Mouse (Mus musculus): ENCODE measurements around the gene Zmat1.
A peak's percentile ranks its signal among the peaks of the same experiment; 100 is the strongest.

The Zmat1 gene

DNA sequence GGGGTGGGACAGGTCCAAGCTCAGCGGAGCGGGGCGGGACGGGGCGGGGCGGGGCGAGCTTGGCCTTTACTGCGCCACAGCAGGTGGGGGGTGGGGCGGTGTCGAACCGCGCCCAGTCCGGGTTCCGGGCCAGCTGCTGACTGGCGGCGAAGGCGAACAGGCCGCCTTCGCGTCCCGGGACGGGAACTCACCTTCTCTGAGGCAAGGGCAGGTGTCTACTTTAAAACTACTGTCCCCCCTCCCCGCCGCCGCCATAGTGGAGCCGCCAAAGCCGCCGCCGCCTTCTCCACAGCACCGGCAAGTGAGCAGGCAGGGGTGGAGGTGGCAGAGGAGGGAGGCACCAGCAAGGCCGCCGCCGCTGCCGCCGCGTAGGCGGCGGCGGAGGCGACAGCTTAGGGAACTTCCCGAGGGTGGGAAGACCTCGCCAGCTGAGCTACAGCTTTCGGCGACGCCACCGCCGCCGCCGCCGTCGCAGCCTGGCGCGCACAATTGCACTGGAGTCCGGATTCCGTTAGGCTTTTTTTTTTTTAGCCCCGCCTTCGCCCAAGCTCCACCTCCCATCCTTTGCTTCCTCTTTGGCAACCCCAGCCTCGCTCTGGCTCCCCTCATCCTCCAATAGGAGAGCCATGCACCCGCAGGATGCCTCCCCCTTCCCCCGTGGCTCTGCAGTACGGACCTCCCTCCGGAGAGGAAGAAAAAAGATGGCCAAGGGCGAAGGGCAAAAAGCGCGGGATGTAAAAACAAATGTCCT, at the start of gene Zmat1:
TSS of gene Zmat1 (minus strand) at position 490 of the 751 bp plus-strand sequence.
- peak; percentile 85 to 90 for DNase-seq (ENCODE audit: low spot score in 2 of 2)

GRCm38 (mm10) chrX:135053939-135054338, 44.9 kb upstream of the Zmat1 start:
- DNase-seq (ENCODE audit: low spot score in 2 of 2) = peak in 1 of 2 experiments; percentile 4

DNA sequence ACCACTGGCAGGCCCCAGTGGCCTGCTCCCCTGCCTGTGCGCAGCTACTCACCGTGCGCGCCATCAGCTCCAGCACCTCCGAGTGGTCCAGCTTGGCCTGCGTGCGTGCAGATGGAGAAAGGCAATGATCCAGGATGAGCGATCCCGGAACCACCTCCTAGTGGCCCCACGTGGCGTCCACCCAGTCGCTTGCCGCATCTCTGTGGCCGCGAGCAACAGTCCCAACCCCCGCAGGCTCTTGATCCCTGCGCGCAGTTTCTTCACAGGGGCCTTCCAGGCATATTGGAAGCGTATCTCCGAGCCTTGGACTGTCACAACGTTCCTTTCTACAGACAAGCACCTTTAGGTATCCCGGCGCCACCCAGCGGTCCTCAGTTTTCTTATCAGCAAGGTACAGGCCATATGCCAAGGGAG, 27.0 kb upstream of the Zmat1 start:
- DNase-seq (ENCODE audit: low spot score in 2 of 2) = no peak

DNA sequence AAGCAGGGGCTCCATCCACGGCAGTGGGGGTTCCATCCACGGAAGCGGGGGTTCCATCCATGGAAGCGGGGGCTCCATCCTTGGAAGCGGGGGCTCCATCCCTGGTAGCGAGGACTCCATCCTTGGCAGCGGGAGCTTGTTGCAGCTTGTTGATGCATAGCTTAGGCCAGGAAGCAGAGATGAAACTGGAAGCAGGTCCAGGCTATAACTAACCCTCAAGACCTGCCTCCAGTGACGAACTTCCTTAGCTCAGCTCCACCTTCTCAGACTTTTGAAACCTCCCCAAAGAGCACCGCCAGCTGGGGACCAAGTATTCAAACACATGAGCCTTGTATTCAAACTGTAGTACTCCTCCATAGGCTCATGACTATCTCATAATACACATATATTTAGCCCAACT, 16.1 kb upstream of the Zmat1 start:
- no peak for DNase-seq (ENCODE audit: low spot score in 2 of 2)

GRCm38 (mm10) chrX:135011381-135011780, 2.4 kb upstream of the Zmat1 start:
- no peak for DNase-seq (ENCODE audit: low spot score in 2 of 2)

GRCm38 (mm10) chrX:135009471-135009815, 434 bp upstream of the Zmat1 start:
- no peak for DNase-seq (ENCODE audit: low spot score in 2 of 2)

DNA sequence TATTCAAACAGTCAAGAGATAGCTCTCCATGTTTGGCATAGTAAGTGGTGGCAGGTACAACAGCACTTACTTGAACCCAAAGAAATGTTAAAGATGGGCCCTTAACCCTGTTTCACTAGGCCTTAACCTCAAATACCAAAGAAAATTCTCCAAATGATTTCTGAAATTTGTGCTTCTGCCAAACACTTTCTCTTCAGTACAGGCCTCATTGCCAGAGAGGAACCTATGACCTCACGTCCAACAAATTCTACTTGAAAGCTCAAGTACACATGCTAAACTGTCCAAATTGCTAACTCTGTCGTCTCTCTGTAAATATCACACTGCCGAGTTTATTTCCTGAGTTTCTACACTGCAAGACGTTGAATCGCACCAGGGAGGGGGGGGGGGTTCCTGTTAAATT, 988 bp downstream of the Zmat1 start:
- peak in 1 of 2 experiments; percentile 1 for DNase-seq (ENCODE audit: low spot score in 2 of 2)

- no peak for DNase-seq (ENCODE audit: low spot score in 2 of 2)
Observed at GRCm38 (mm10) chrX:134964546-134964945, 44.5 kb downstream of the Zmat1 start, which contains the start of gene Nxf2. Gene Nxf2, minus strand, starts transcription at chrX:134964754.

DNA sequence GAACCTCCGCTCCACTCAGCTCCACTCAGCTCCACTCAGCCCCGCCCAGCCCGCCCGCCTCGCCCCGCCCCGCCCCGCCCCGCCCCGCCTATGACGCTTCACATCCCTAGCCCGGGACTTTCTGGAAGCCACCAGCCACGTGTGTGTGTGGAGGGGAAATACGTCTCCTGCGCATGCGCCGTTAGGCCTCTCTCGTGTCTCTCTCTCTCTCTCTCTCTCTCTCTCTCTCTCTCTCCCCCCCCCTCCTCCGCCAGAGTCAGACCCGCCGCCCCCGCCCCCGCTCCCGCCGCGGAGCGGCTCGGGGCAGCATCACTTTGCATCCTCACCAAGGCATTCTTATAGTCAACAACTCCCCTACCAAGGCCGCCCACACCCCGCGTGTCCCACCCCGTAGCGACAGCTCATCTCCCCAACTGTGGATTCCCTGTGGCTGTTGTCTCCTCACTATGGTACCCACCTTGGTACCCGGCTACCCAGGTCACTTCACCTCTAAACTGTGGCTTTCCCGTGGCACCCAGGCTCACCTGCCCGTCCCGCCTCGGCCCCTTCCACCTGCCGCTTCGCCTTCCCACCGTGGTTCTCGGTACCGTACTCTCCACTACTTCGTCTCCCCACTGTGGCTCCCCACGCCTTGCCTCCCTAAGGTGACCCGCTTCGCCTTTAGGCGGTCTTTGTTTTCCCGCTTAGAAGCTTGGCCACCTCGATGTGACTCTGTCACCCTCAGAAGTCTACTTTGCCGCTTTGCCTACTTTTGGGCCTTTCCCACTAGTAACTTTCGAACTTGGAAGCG, 45.5 kb downstream of the Zmat1 start:
- peak; percentile 60 to 71 for DNase-seq (ENCODE audit: low spot score in 2 of 2)

GRCm38 (mm10) chrX:134930361-134930760, 78.6 kb downstream of the Zmat1 start:
- peak; percentile 6 to 16 for DNase-seq (ENCODE audit: low spot score in 2 of 2)

DNA sequence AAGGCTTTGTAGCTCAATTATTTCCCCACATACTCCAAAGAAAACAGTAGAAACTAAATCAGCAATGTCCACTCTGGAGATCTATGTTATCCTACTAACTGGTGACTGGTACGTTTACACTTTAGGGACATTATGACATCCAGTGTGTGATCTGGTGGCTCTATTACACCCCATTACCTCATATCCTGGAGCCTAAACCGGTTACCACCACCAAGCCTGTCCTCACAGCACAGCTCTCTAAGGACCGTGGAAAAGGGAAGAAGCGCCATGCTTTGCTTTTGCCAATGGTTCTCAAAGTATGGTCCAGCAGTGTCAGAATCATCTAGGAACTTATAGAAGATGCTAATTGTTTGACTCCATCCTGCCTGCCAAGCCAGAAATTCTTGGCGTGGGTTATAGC, 79.1 kb downstream of the Zmat1 start:
- no peak for DNase-seq (ENCODE audit: low spot score in 2 of 2)

DNA sequence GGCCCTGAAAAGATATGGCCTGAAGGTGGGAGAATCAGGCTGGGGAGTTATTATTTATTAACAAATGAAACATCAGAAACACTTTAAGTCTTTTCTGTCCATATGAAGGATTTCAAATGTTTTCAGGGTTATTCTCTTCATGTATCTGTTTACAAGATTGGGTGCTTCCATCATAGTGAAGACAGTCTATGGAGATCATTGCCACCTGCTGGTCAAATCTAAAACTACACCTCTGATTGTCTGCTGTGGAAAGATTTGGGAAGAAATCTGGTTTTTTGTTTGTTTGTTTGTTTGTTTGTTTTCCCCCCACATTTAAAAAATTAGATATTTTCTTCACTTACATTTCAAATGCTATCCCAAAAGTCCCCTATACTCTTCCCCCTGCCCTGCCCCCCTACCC, 84.0 kb downstream of the Zmat1 start:
- peak in 1 of 2 experiments; percentile 3 for DNase-seq (ENCODE audit: low spot score in 2 of 2)

GRCm38 (mm10) chrX:134923675-134924424, 85.2 kb downstream of the Zmat1 start:
- no peak for DNase-seq (ENCODE audit: low spot score in 2 of 2)
